Mouse (Mus musculus): ENCODE measurements around the gene Spata18. TPM values are rescaled to one million over a fixed set of nuclear protein-coding genes. Genes with fewer than 3 reads are reported as not detected.

Gene Spata18
- polyA plus RNA-seq, 1 experiment = 24.2 TPM

- H3K4me1 ChIP-seq (ENCODE audit: control insufficient read depth, insufficient read depth, low read length) = no peaks in the 10 kb centered on the region
- no peak for TF ChIP-seq CTCF (IDR thresholded peaks at IDR 0.05; ENCODE audit: insufficient read depth, low read length)
- no peak for TF ChIP-seq POLR2A (IDR thresholded peaks at IDR 0.05; ENCODE audit: borderline replicate concordance, extremely low read depth, low read depth, low read length)
- DNase-seq = no peak
- 73% methylated on average over 4 of the region's 4 CpGs for WGBS
- no peak overlapping the region for H3K4me3 ChIP-seq (replicated peaks; ENCODE audit: extremely low read depth, low read depth, low read length)
These were observed 23.6 kb upstream of the Spata18 start for GRCm38 (mm10) chr5:73627559-73627958.

GRCm38 (mm10) chr5:73627991-73628390 is 23.2 kb upstream of the Spata18 start:
- TF ChIP-seq CTCF (IDR thresholded peaks at IDR 0.05; ENCODE audit: insufficient read depth, low read length) (no peak), POLR2A (IDR thresholded peaks at IDR 0.05; ENCODE audit: borderline replicate concordance, extremely low read depth, low read depth, low read length) (no peak)
- H3K4me3 ChIP-seq (replicated peaks; ENCODE audit: extremely low read depth, low read depth, low read length) = no peak overlapping the region

GRCm38 (mm10) chr5:73630141-73630540 is 21.0 kb upstream of the Spata18 start:
- no peak for DNase-seq
- H3K4me1 ChIP-seq (ENCODE audit: control insufficient read depth, insufficient read depth, low read length) = no peaks in the 10 kb centered on the region
- TF ChIP-seq CTCF (IDR thresholded peaks at IDR 0.05; ENCODE audit: insufficient read depth, low read length) = no peak
- no peak for TF ChIP-seq POLR2A (IDR thresholded peaks at IDR 0.05; ENCODE audit: borderline replicate concordance, extremely low read depth, low read depth, low read length)
- no peak overlapping the region for H3K4me3 ChIP-seq (replicated peaks; ENCODE audit: extremely low read depth, low read depth, low read length)
- 54% methylated on average over 5 of the region's 5 CpGs for WGBS

More at GRCm38 (mm10) chr5:73627991-73628390, 23.2 kb upstream of the Spata18 start:
- WGBS = 80% methylated on average over 15 of the region's 15 CpGs
- no peaks in the 10 kb centered on the region for H3K4me1 ChIP-seq (ENCODE audit: control insufficient read depth, insufficient read depth, low read length)
- no peak for DNase-seq

- TF ChIP-seq CTCF (IDR thresholded peaks at IDR 0.05; ENCODE audit: insufficient read depth, low read length) (no peak), POLR2A (IDR thresholded peaks at IDR 0.05; ENCODE audit: borderline replicate concordance, extremely low read depth, low read depth, low read length) (no peak)
- Histone ChIP-seq H3K4me3 (replicated peaks; ENCODE audit: extremely low read depth, low read depth, low read length) (no peak overlapping the region), H3K4me1 (ENCODE audit: control insufficient read depth, insufficient read depth, low read length) (no peaks in the 10 kb centered on the region)
- 74% methylated on average over 10 of the region's 10 CpGs for WGBS
- no peak for DNase-seq
These were observed 20.1 kb upstream of the Spata18 start for GRCm38 (mm10) chr5:73631001-73631558.

- Histone ChIP-seq H3K4me1 (ENCODE audit: control insufficient read depth, insufficient read depth, low read length) (no peaks in the 10 kb centered on the region), H3K4me3 (replicated peaks; ENCODE audit: extremely low read depth, low read depth, low read length) (no peak within 1 kb of the TSS)
- 78% methylated on average over 8 of the region's 8 CpGs for WGBS
- TF ChIP-seq CTCF (IDR thresholded peaks at IDR 0.05; ENCODE audit: insufficient read depth, low read length) (no peak), POLR2A (IDR thresholded peaks at IDR 0.05; ENCODE audit: borderline replicate concordance, extremely low read depth, low read depth, low read length) (no peak)
- DNase-seq = no peak
These were observed 18.9 kb upstream of the Spata18 start, which contains the start of gene Lrrc66 for GRCm38 (mm10) chr5:73632291-73632690. Gene Lrrc66 (minus strand): TSS chr5:73632526.

- DNase-seq = peak; percentile 71
- no peak overlapping the region for H3K4me3 ChIP-seq (replicated peaks; ENCODE audit: extremely low read depth, low read depth, low read length)
- WGBS = 52% methylated on average over 8 of the region's 8 CpGs
- H3K4me1 ChIP-seq (ENCODE audit: control insufficient read depth, insufficient read depth, low read length) = no peaks in the 10 kb centered on the region
- TF ChIP-seq POLR2A (IDR thresholded peaks at IDR 0.05; ENCODE audit: borderline replicate concordance, extremely low read depth, low read depth, low read length) = no peak
- peak; percentile 83 for TF ChIP-seq CTCF (IDR thresholded peaks at IDR 0.05; ENCODE audit: insufficient read depth, low read length)
These were observed 18.0 kb upstream of the Spata18 start for GRCm38 (mm10) chr5:73633141-73633540.

GRCm38 (mm10) chr5:73637337-73638107 is 13.7 kb upstream of the Spata18 start:
- 46% methylated on average over 8 of the region's 8 CpGs for WGBS
- no peak for DNase-seq
- H3K4me3 ChIP-seq (replicated peaks; ENCODE audit: extremely low read depth, low read depth, low read length) = no peak overlapping the region
- H3K4me1 ChIP-seq (ENCODE audit: control insufficient read depth, insufficient read depth, low read length) = no peaks in the 10 kb centered on the region
- TF ChIP-seq CTCF (IDR thresholded peaks at IDR 0.05; ENCODE audit: insufficient read depth, low read length) (no peak), POLR2A (IDR thresholded peaks at IDR 0.05; ENCODE audit: borderline replicate concordance, extremely low read depth, low read depth, low read length) (no peak)

- WGBS = 90% methylated on average over 3 of the region's 3 CpGs
- TF ChIP-seq CTCF (IDR thresholded peaks at IDR 0.05; ENCODE audit: insufficient read depth, low read length) = no peak
- TF ChIP-seq POLR2A (IDR thresholded peaks at IDR 0.05; ENCODE audit: borderline replicate concordance, extremely low read depth, low read depth, low read length) = no peak
- Histone ChIP-seq H3K4me3 (replicated peaks; ENCODE audit: extremely low read depth, low read depth, low read length) (no peak overlapping the region), H3K4me1 (ENCODE audit: control insufficient read depth, insufficient read depth, low read length) (peaks cover 3% of the 10 kb centered on the region)
- DNase-seq = no peak
These were observed 10.1 kb upstream of the Spata18 start for GRCm38 (mm10) chr5:73641058-73641457.

- Histone ChIP-seq H3K4me1 (ENCODE audit: control insufficient read depth, insufficient read depth, low read length) (peaks cover 3% of the 10 kb centered on the region), H3K4me3 (replicated peaks; ENCODE audit: extremely low read depth, low read depth, low read length) (no peak overlapping the region)
- no peak for DNase-seq
- WGBS = 86% methylated on average over 4 of the region's 4 CpGs
- TF ChIP-seq POLR2A (IDR thresholded peaks at IDR 0.05; ENCODE audit: borderline replicate concordance, extremely low read depth, low read depth, low read length) (no peak), CTCF (IDR thresholded peaks at IDR 0.05; ENCODE audit: insufficient read depth, low read length) (peak; percentile 45)
These were observed 9.1 kb upstream of the Spata18 start for GRCm38 (mm10) chr5:73642091-73642490.
